Mouse (Mus musculus): ENCODE results near the gene Epn3. TPM values are rescaled to one million over a fixed set of nuclear protein-coding genes. Genes with fewer than 3 reads are reported as not detected.

Epn3 gene
- total RNA-seq, 2 experiments from 2014 or later: 1.6 TPM

DNA sequence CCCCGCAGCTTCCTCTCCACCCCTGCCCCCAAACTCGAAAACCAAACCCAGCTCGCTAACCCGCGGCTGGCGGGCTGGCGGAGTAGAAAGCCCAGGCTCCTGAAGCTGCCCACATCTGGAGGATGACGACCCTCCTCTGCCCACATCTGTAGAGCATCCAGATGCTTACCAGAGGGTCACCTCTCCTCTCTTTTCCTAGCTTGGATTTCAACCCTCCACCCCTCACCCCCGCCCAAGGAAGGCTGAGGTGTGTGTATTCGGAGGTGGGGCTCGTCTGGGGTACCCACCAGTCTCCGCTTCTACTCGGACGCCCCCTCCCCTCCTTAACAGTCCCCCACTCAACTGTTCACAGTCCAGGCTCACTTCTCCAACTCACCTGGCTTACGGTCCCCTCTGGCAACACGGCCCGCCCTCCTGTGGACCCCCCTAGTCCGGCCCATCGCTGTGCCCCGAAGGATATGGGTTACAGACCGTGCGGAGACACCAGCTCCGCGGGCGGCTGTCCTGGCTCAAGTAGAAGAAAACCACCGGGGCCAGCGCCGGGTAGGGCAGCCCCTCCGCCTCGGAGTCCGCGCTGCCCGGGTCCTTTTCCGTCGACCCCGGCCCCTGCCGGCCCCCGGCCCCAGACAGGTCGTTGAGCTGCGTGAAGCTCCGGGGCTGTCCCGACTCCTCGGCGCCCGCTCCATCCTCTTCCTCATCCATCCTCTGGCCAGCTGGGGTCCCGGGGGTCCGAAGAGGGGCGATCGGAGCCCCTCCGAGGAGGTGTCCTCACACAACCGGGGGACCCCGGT is 26.7 kb downstream of the Epn3 start:
- H3K4me3 ChIP-seq: peak overlapping the region; percentile 77
- no peak for DNase-seq (ENCODE audit: low spot score in 2 of 2)
- peak overlapping the region; percentile 68 for H3K27ac ChIP-seq
- TF ChIP-seq CTCF (conservative IDR thresholded peaks at IDR 0.05): no peak

DNA sequence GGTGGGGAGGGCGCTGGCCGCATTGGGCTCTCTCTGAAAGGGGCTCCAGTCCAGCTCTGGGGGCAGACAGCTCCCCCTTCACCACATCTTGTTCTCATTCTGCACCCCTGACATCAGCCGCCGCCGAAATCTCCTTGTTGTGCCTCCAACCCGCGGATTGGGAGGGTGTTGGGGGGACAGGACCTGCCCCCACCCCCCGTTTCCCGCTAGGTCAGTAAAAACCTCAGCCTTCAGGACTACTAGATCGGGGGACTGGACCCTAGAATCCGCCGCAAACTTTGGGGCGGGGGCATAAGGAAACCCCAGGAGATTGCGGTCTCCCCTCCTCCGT is 27.2 kb downstream of the Epn3 start:
- TF ChIP-seq CTCF (conservative IDR thresholded peaks at IDR 0.05): no peak
- no peak for DNase-seq (ENCODE audit: low spot score in 2 of 2)
- Histone ChIP-seq H3K27ac (peak overlapping the region; percentile 68), H3K4me3 (peak overlapping the region; percentile 77)

- Histone ChIP-seq H3K4me3 (peak overlapping the region; percentile 77), H3K27ac (peak overlapping the region; percentile 68)
- TF ChIP-seq CTCF (conservative IDR thresholded peaks at IDR 0.05): no peak
- DNase-seq (ENCODE audit: low spot score in 2 of 2): no peak
Measured at GRCm38 (mm10) chr11:94471740-94472584, 27.8 kb downstream of the Epn3 start.

GRCm38 (mm10) chr11:94470391-94470790 is 29.4 kb downstream of the Epn3 start:
- H3K27ac ChIP-seq: no peak overlapping the region
- DNase-seq (ENCODE audit: low spot score in 2 of 2): no peak
- no peak overlapping the region for H3K4me3 ChIP-seq
- no peak for TF ChIP-seq CTCF (conservative IDR thresholded peaks at IDR 0.05)

DNA sequence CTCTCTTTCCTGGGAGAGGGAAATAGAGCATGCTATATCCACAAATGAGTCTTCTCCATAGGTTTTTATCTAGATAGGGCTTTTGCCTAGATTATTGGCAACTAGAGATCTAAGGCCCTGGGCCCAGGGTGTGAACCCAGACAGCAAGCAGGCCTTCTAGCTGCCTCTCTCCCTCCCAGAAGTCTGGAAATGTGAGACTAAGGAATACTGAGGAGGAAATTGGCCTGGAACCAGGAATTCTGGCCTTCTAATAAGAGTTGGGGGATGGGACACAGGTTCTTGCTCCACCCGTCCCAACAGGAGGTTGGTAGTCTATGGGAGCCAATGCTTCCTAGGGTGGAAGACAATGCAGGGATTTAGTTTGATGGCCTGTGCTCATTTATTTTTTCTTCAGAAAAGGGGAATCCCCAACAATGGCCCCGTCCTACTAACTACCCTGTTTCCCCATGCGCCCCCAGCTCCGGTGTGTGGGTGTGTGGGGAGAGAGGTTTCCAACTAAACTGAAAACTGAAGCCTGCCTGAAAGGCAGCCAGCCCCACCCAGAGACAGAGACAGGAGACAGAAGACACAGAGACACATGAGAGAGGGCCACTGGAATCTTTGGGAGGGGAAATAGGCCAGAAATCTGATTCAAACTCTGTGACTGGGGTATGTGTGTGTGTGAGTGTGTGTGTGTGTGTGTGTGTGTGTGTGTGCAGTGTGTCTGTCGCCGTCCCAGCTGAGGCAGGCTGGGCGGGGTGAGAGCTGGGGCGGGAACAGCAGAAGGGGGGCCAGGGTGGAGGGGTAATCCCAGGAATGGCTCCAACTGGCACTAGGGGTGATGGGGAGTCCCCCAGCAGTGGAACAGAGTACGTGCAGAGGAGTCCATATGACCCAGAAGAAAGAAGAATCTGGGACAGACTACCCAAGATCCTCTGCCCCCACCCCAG is 30.4 kb downstream of the Epn3 start:
- no peak for DNase-seq (ENCODE audit: low spot score in 2 of 2)
- Histone ChIP-seq H3K27ac (peak overlapping the region; percentile 85), H3K4me3 (no peak overlapping the region)
- TF ChIP-seq CTCF (conservative IDR thresholded peaks at IDR 0.05): no peak

DNA sequence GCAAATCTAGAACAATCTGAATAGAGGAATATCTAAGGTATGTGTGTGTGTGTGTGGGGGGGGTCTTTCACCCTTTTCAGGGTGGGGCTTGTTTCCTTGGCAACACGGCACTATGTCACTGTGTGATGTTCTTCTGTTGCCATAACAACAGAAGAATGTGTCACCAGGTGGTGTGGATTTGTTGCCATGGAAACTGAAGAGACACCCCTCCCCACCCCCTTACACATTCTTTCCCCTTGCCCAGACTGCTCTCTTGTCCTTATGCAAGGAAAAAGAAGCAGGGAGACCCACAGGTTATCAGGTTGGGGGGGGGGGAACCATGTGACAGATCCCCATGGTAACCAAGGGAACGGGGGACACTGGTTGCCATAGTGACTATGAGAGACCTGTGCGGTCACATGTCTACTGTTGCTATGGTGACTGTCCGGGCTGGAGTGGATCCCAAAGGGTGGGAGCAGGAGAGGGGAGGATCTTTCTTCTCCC is 31.2 kb downstream of the Epn3 start:
- peak; percentile 68 to 83 for DNase-seq (ENCODE audit: low spot score in 2 of 2)
- Histone ChIP-seq H3K4me3 (no peak overlapping the region), H3K27ac (peak overlapping the region; percentile 85)
- no peak for TF ChIP-seq CTCF (conservative IDR thresholded peaks at IDR 0.05)

GRCm38 (mm10) chr11:94466333-94466855 is 33.4 kb downstream of the Epn3 start:
- no peak overlapping the region for H3K27ac ChIP-seq
- H3K4me3 ChIP-seq: no peak overlapping the region
- TF ChIP-seq CTCF (conservative IDR thresholded peaks at IDR 0.05): no peak
- no peak for DNase-seq (ENCODE audit: low spot score in 2 of 2)

DNA sequence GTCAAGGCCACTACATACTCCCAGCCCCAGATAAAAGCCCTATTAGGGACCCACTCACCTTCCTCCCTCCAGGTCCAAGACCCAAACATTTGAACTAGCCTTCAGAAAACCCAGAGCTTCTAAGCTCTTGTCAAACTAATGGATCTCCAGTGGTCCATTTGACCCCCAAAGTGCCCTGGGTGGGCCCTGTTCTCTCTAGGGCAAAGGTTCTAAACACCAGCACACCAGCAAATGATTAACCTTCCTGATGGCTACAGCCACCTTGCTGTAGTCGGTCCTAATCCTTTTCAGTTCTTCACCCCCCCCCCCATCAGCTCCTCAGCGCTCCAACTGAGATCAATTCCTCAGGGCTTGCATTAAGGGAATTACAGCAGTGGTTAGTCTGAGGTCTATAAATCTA is 35.6 kb downstream of the Epn3 start:
- Histone ChIP-seq H3K4me3 (no peak overlapping the region), H3K27ac (no peak overlapping the region)
- DNase-seq (ENCODE audit: low spot score in 2 of 2): no peak
- no peak for TF ChIP-seq CTCF (conservative IDR thresholded peaks at IDR 0.05)

GRCm38 (mm10) chr11:94461856-94462255 is 37.9 kb downstream of the Epn3 start:
- DNase-seq (ENCODE audit: low spot score in 2 of 2): no peak
- TF ChIP-seq CTCF (conservative IDR thresholded peaks at IDR 0.05): no peak
- Histone ChIP-seq H3K4me3 (no peak overlapping the region), H3K27ac (no peak overlapping the region)

- TF ChIP-seq CTCF (conservative IDR thresholded peaks at IDR 0.05): no peak
- no peak overlapping the region for H3K4me3 ChIP-seq
- DNase-seq (ENCODE audit: low spot score in 2 of 2): no peak
- H3K27ac ChIP-seq: no peak overlapping the region
Measured at GRCm38 (mm10) chr11:94457001-94457400, 42.8 kb downstream of the Epn3 start.

- H3K27ac ChIP-seq: no peak overlapping the region
- no peak for DNase-seq (ENCODE audit: low spot score in 2 of 2)
Measured at GRCm38 (mm10) chr11:94456347-94456746, 43.4 kb downstream of the Epn3 start.

DNA sequence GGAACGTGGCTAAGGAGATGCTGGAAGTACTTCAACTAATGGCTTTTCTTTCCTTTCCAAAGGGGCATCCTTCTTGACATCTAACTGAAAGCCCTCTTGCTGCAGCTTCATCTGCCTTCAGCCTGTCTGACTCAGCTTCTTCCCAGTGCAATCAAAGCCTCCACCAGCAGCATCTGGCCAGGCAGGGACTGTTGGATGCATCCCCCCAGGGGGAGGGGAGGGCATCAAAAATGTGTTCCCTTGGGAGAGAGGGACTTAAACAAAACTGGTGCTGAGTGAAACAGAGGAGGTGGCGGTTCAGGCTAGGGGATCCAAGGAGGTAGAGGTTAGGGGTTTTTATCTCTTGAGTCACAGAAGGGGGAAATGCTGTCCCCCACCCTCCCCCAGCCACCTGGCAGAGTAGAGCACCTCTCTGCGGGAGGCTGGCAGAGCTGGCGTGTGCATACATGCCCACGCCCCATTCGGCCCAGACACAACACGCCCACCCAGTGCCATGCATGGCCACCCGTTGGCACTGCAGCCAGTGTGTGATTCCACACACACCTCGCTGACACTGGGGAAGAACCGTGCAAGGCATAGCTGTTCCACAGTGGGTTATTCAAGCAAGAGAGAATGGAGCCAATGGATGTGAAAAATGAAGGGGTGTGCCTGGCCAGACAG is 44.5 kb downstream of the Epn3 start:
- no peak for DNase-seq (ENCODE audit: low spot score in 2 of 2)
- no peak for TF ChIP-seq CTCF (conservative IDR thresholded peaks at IDR 0.05)

More at GRCm38 (mm10) chr11:94456347-94456746, 43.4 kb downstream of the Epn3 start:
- no peak for TF ChIP-seq CTCF (conservative IDR thresholded peaks at IDR 0.05)
- H3K4me3 ChIP-seq: no peak overlapping the region

More for the DNA sequence above, 44.5 kb downstream of the Epn3 start:
- Histone ChIP-seq H3K4me3 (no peak overlapping the region), H3K27ac (peak overlapping the region; percentile 55)
